Mouse (Mus musculus) liver, embryonic 15.5 days (tissue): ENCODE data around the gene Lrfn1. TPM values are rescaled to one million over a fixed set of nuclear protein-coding genes. Genes with fewer than 3 reads are reported as not detected.

Source experiments
- ATAC-seq: fragments of 200-750 bp; cut with Nextera tagmentation; 2 replicates; pipeline ENCODE4 v1.8.0; 2017; ENCODE audit warnings: moderate number of reproducible peaks, mild to moderate bottlenecking, moderate library complexity; ENCODE audit not compliant: insufficient read depth
- H3K27ac ChIP-seq: fragments of 300-500 bp; sonication (generic); replicated peaks from 2 replicates; pipeline ENCODE4 v1.5.1; 2015; ENCODE audit warnings: mild to moderate bottlenecking, inconsistent platforms
- H3K27me3 ChIP-seq: fragments of 300-500 bp; sonication (generic); 2 replicates; pipeline ENCODE4 v1.6.1; 2015; ENCODE audit warnings: mild to moderate bottlenecking, inconsistent platforms
- H3K36me3 ChIP-seq: fragments of 300-500 bp; sonication (generic); replicated peaks from 2 replicates; pipeline ENCODE4 v1.6.1; 2015; ENCODE audit warnings: moderate library complexity, mild to moderate bottlenecking, inconsistent platforms
- H3K4me1 ChIP-seq: fragments of 300-500 bp; sonication (generic); replicated peaks from 2 replicates; pipeline ENCODE4 v1.6.1; 2015; ENCODE audit warnings: inconsistent platforms
- H3K4me2 ChIP-seq: fragments of 300-500 bp; sonication (generic); 2 replicates; pipeline ENCODE4 v1.6.1; 2015; ENCODE audit warnings: moderate library complexity, mild to moderate bottlenecking, inconsistent platforms
- H3K4me3 ChIP-seq: fragments of 300-500 bp; sonication (generic); replicated peaks from 2 replicates; pipeline ENCODE4 v1.5.1; 2015; ENCODE audit warnings: mild to moderate bottlenecking, inconsistent platforms
- H3K9ac ChIP-seq: fragments of 300-500 bp; sonication (generic); 2 replicates; pipeline ENCODE4 v1.6.1; 2015; ENCODE audit warnings: moderate library complexity, mild to moderate bottlenecking, inconsistent platforms
- H3K9me3 ChIP-seq: fragments of 300-500 bp; sonication (generic); replicated peaks from 2 replicates; pipeline ENCODE4 v1.6.1; 2016; ENCODE audit warnings: inconsistent platforms
- WGBS: fragments of 180-500 bp; shearing (Covaris S2); methylation state at CpG from one replicate; pipeline ENCODE4 v1.1.7; 2015; ENCODE audit warnings: mixed read lengths; ENCODE audit not compliant: insufficient replicate concordance; 5-methylcytosine and 5-hydroxymethylcytosine counted together
- polyA plus RNA-seq: library from polyadenylated mRNA; unstranded; fragments of >200 nt; fragmentation: Nextera tagmentation; extraction: Ambion mirVana; gene quantifications from 2 replicates; pipeline ENCODE4 v1.2.1, GENCODE M21; 2015

The Lrfn1 gene
- 0.09 and 0.20 TPM in 2 replicates for polyA plus RNA-seq

- Histone ChIP-seq H3K4me2 (peak within 1 kb of the TSS; percentile 86), H3K4me3 (peak within 1 kb of the TSS; percentile 62), H3K27me3 (peaks cover 33% of the 10 kb centered on the region), H3K36me3 (no peaks in the 10 kb centered on the region), H3K9me3 (no peaks in the 10 kb centered on the region), H3K4me1 (peaks cover 4% of the 10 kb centered on the region), H3K27ac (no peak within 1 kb of the TSS), H3K9ac (peak within 1 kb of the TSS; percentile 30; the same call in 1 of the 2 replicates)
- WGBS: under 1% methylated on average over 44 of the region's 97 CpGs
- 0 out of 2 replicates have a peak, but pooled peaks have one; percentile 31 for ATAC-seq
Measured at GRCm38 (mm10) chr7:28451531-28452360, at the start of gene Lrfn1. Gene Lrfn1, plus strand, starts transcription at chr7:28451980.

- H3K27me3 ChIP-seq: no peaks in the 10 kb centered on the region
- H3K4me2 ChIP-seq: no peak overlapping the region
- H3K36me3 ChIP-seq: peaks cover 94% of the 10 kb centered on the region
- no peak overlapping the region for H3K4me3 ChIP-seq
- WGBS: 85% methylated on average over 3 of the region's 3 CpGs
- H3K9me3 ChIP-seq: no peaks in the 10 kb centered on the region
- no peak overlapping the region for H3K9ac ChIP-seq
- no peak overlapping the region for H3K27ac ChIP-seq
- 0 out of 2 replicates have a peak, but pooled peaks cover 3% of the 10 kb centered on the region for H3K4me1 ChIP-seq
- no peak for ATAC-seq
Measured at GRCm38 (mm10) chr7:28410841-28411475, 40.8 kb upstream of the Lrfn1 start.

GRCm38 (mm10) chr7:28412826-28413225 lies 39.0 kb upstream of the Lrfn1 start:
- peaks cover 94% of the 10 kb centered on the region for H3K36me3 ChIP-seq

GRCm38 (mm10) chr7:28417368-28417767 lies 34.4 kb upstream of the Lrfn1 start:
- no peak for ATAC-seq
- H3K27me3 ChIP-seq: no peaks in the 10 kb centered on the region
- H3K9ac ChIP-seq: no peak overlapping the region
- no peaks in the 10 kb centered on the region for H3K9me3 ChIP-seq
- no peak overlapping the region for H3K4me2 ChIP-seq
- no peak overlapping the region for H3K27ac ChIP-seq
- no peaks in the 10 kb centered on the region for H3K4me1 ChIP-seq
- no peak overlapping the region for H3K4me3 ChIP-seq
- peaks cover 99% of the 10 kb centered on the region for H3K36me3 ChIP-seq

More at GRCm38 (mm10) chr7:28412826-28413225, 39.0 kb upstream of the Lrfn1 start:
- WGBS: 51% methylated on average over 4 of the region's 4 CpGs
- no peak for ATAC-seq
- no peak overlapping the region for H3K4me3 ChIP-seq
- H3K4me1 ChIP-seq: 0 out of 2 replicates have a peak, but pooled peaks cover 3% of the 10 kb centered on the region
- no peak overlapping the region for H3K4me2 ChIP-seq
- no peak overlapping the region for H3K27ac ChIP-seq
- no peaks in the 10 kb centered on the region for H3K9me3 ChIP-seq
- H3K27me3 ChIP-seq: no peaks in the 10 kb centered on the region
- no peak overlapping the region for H3K9ac ChIP-seq

GRCm38 (mm10) chr7:28418096-28418670 lies 33.6 kb upstream of the Lrfn1 start:
- 83% methylated on average over 8 of the region's 8 CpGs for WGBS
- Histone ChIP-seq H3K27me3 (no peaks in the 10 kb centered on the region), H3K9ac (no peak overlapping the region), H3K9me3 (no peaks in the 10 kb centered on the region), H3K36me3 (peaks cover 99% of the 10 kb centered on the region), H3K4me3 (no peak overlapping the region), H3K4me1 (no peaks in the 10 kb centered on the region), H3K27ac (no peak overlapping the region), H3K4me2 (no peak overlapping the region)
- no peak for ATAC-seq

- no peak overlapping the region for H3K4me2 ChIP-seq
- no peak overlapping the region for H3K27ac ChIP-seq
- H3K4me1 ChIP-seq: no peaks in the 10 kb centered on the region; the same call in 1 of the 2 replicates
- no peaks in the 10 kb centered on the region for H3K9me3 ChIP-seq
- 96% methylated on average over 2 of the region's 2 CpGs for WGBS
- no peak for ATAC-seq
- no peak overlapping the region for H3K9ac ChIP-seq
- H3K27me3 ChIP-seq: no peaks in the 10 kb centered on the region
- no peak overlapping the region for H3K4me3 ChIP-seq
- peaks cover 96% of the 10 kb centered on the region for H3K36me3 ChIP-seq
Measured at GRCm38 (mm10) chr7:28419416-28419815, 32.4 kb upstream of the Lrfn1 start.

GRCm38 (mm10) chr7:28423018-28423417 lies 28.8 kb upstream of the Lrfn1 start:
- no peak overlapping the region for H3K9ac ChIP-seq
- no peak for ATAC-seq
- H3K27me3 ChIP-seq: no peaks in the 10 kb centered on the region
- 81% methylated on average over 1 of the region's 1 CpGs for WGBS
- H3K9me3 ChIP-seq: no peaks in the 10 kb centered on the region
- H3K27ac ChIP-seq: no peak overlapping the region
- no peak overlapping the region for H3K4me3 ChIP-seq
- H3K4me1 ChIP-seq: no peaks in the 10 kb centered on the region; the same call in 1 of the 2 replicates
- H3K36me3 ChIP-seq: peaks cover 72% of the 10 kb centered on the region
- no peak overlapping the region for H3K4me2 ChIP-seq

- peaks cover 38% of the 10 kb centered on the region for H3K4me1 ChIP-seq
- H3K4me3 ChIP-seq: no peak overlapping the region
- H3K9ac ChIP-seq: no peak overlapping the region
- peaks cover 38% of the 10 kb centered on the region for H3K36me3 ChIP-seq
- H3K4me2 ChIP-seq: no peak overlapping the region
- no peak overlapping the region for H3K27ac ChIP-seq
- ATAC-seq: no peak
- no peaks in the 10 kb centered on the region for H3K9me3 ChIP-seq
- no peaks in the 10 kb centered on the region for H3K27me3 ChIP-seq
Measured at GRCm38 (mm10) chr7:28427738-28428137, 24.0 kb upstream of the Lrfn1 start.

GRCm38 (mm10) chr7:28430512-28430911 lies 21.3 kb upstream of the Lrfn1 start:
- Histone ChIP-seq H3K36me3 (peaks cover 30% of the 10 kb centered on the region), H3K27me3 (no peaks in the 10 kb centered on the region), H3K27ac (0 out of 2 replicates have a peak overlapping the region, but pooled peaks have one; percentile 84), H3K4me3 (no peak overlapping the region), H3K4me2 (peak overlapping the region; percentile 11; the same call in 1 of the 2 replicates), H3K4me1 (peaks cover 66% of the 10 kb centered on the region), H3K9me3 (no peaks in the 10 kb centered on the region), H3K9ac (no peak overlapping the region)
- WGBS: 8% methylated on average over 1 of the region's 1 CpGs
- ATAC-seq: no peak

GRCm38 (mm10) chr7:28432252-28432651 lies 19.5 kb upstream of the Lrfn1 start:
- no peak for ATAC-seq

More at GRCm38 (mm10) chr7:28432252-28432651, 19.5 kb upstream of the Lrfn1 start:
- Histone ChIP-seq H3K9ac (peak overlapping the region; percentile 23; the same call in 1 of the 2 replicates), H3K36me3 (peaks cover 27% of the 10 kb centered on the region), H3K4me2 (peak overlapping the region; percentile 89), H3K27ac (peak overlapping the region; percentile 84), H3K4me1 (peaks cover 71% of the 10 kb centered on the region), H3K4me3 (peak overlapping the region; percentile 21), H3K27me3 (no peaks in the 10 kb centered on the region), H3K9me3 (no peaks in the 10 kb centered on the region)
- 23% methylated on average over 2 of the region's 2 CpGs for WGBS
